Mouse (Mus musculus) heart, adult 2 months (tissue): ENCODE results near the gene Olfr1329.
"Not testable (repeated sequence)": the region's sequence is repeated elsewhere in the genome, so short reads cannot be mapped to it uniquely, and the experiment has no call there.

Experiments
- CTCF ChIP-seq: fragments of 200-600 bp; IDR thresholded peaks from 2 replicates; pipeline ENCODE4 v1.8.1; 2022; ENCODE audit warnings: antibody characterized with exemption, mild to moderate bottlenecking, moderate library complexity
- EP300 ChIP-seq: fragments of 200-500 bp; IDR thresholded peaks from 2 replicates; pipeline ENCODE4 v1.6.1; 2011; ENCODE audit warnings: low read depth, low read length, control low read depth; ENCODE audit not compliant: insufficient read depth

- TF ChIP-seq EP300, CTCF: not testable (repeated sequence)
These were observed at the start of gene Olfr1329 for GRCm38 (mm10) chr4:118917365-118917764.
